Mouse (Mus musculus): ENCODE data around the gene Sirt3.

The Sirt3 gene

DNA sequence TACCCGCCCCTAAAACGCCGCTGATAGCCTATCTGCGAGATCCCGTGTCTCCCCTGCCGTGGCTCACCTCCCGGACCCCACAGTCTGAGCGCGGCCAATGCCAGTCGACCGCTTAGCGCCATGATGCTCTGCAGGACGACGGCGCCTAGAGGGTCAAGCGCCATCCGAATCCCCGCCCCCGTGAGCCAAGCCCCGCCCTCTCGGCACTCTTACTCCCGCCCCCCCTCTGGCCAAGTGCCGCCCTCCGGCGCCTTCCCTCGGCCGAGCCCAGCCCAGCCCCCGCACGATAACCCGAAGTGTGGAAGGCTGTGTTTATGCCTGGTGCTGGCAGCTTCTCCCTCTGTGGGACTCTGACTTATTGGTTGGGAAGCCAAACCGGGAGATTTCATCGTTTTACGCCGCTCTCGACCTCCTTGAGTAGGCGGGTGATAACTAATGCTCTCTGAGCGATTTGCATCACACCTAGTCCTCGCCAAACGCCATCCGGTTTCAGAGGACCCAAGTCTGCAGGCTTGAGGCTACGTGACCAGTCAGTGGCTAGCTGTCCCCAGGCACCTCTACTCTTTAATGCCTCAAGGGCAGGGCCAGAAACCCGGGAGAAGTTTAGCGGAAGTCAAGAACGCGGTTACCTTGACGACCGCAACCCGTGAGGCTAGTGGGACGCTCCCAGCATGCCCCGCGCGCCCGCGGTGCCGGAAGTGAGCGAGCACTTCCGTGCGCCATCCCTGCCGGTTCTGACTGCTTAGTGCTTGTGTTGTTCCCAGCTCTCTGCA is at the start of gene Sirt3, which contains the start of gene Psmd13:
Gene Sirt3, minus strand, starts transcription at position 614 of the 773 bp plus-strand sequence.
Gene Psmd13, plus strand, starts transcription at position 273 of the 773 bp plus-strand sequence.
- in situ Hi-C loops (cut with MboI; ENCODE audit: low pct_unique_long_range_greater_than_20kb in 1 of 2, low sequenced_read_pairs in 2 of 2, unreplicated experiment in 1 of 2) = no loop called here

DNA sequence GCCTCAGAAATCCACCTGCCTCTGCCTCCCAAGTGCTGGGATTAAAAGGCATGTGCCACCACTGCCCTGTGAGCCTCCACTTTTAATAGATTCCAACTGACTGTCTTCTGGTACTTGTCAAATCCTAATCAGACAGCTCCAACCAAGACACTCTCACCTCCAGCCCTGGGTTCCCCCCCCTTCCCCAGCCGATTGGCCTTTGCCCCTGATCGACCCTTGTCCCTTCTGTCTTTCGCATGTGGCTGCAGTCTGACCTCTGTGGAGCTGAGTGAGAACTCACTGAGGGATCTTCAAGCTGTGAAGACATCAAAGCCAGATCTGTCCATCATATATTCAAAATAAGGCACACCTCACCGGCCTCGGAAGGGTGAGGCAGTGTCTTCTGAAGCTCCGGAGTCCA is 45.1 kb upstream of the Sirt3 start:
- in situ Hi-C loops (cut with MboI; ENCODE audit: low pct_unique_long_range_greater_than_20kb in 1 of 2, low sequenced_read_pairs in 2 of 2, unreplicated experiment in 1 of 2) = no loop called here

DNA sequence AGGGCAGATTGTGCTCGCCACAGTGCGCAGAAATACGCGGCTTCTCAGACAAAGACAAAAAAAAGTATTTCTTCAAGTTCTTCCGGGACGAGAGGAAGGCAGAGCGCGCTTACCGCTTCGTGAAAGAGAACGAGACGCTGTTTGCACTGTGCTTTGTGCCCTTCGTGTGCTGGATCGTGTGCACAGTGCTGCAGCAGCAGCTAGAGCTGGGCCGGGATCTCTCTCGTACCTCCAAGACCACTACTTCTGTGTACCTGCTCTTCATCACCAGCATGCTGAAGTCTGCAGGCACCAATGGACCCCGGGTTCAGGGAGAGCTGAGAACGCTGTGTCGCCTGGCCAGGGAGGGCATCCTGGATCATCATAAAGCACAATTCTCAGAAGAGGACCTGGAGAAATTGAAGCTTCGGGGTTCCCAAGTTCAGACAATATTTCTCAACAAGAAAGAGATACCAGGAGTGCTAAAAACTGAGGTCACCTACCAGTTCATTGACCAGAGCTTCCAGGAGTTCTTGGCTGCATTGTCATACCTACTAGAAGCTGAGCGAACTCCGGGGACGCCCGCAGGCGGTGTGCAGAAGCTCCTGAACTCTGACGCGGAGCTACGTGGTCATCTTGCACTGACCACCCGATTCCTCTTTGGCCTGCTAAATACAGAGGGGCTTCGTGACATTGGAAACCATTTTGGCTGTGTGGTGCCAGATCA is 41.1 kb upstream of the Sirt3 start:
- in situ Hi-C loops (cut with MboI; ENCODE audit: low pct_unique_long_range_greater_than_20kb in 1 of 2, low sequenced_read_pairs in 2 of 2, unreplicated experiment in 1 of 2) = loop anchor here in 1 of 2 experiments (25.0 kb wide), 1 partner anchor 264 kb away; the partner anchor contains the start of genes Hras and Lrrc56

DNA sequence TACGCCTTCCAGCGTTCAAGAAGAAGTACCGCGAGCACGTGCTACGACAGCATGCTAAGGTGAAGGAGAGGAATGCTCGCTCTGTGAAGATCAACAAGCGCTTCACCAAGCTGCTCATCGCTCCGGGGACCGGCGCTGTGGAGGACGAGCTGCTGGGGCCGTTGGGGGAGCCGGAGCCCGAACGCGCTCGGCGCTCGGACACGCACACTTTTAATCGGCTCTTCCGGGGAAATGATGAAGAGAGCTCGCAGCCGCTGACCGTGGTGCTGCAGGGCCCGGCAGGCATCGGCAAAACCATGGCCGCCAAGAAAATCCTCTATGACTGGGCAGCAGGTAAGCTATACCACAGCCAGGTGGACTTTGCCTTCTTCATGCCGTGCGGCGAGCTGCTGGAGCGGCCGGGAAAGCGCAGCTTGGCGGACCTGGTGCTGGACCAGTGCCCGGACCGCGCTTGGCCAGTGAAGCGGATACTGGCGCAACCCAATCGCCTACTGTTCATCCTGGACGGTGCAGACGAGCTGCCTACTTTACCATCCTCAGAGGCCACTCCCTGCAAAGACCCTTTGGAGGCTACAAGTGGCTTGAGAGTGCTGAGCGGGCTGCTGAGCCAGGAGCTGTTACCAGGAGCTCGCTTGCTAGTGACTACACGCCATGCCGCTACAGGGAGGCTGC is 40.4 kb upstream of the Sirt3 start:
- in situ Hi-C loops (cut with MboI; ENCODE audit: low pct_unique_long_range_greater_than_20kb in 1 of 2, low sequenced_read_pairs in 2 of 2, unreplicated experiment in 1 of 2) = loop anchor here in 1 of 2 experiments (25.0 kb wide), 1 partner anchor 265 kb away; the partner anchor contains the start of genes Hras and Lrrc56

DNA sequence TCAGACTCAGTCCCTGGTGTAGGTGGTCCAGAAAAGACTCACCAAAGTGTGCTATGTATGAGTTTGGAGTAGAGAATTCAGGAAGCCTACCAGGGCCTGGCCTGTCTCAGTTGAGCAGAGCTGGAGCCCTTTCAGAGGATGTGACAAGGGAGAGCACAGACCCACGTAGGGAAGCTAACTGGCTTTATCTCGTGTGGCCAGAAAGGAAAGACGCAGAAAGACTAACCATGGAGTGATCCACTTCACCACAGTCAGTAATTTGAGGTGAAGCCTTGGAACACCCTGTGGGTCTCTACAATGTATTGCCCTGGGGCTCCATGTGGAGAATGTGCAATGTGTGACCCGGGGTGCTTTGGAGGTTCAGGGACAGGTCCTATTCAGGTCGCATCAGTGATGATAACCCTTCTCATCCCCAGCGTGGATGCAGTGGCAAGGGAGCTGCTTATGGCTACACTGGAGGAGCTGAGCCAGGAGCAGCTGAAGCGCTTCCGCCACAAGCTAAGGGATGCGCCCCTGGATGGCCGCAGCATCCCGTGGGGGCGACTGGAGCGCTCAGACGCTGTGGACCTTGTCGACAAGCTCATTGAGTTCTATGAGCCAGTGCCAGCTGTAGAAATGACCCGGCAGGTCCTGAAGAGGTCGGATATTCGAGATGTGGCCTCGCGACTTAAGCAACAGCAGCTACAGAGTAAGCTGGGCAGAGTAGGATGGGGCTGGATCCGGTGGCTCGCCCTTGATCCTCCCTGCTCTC is 39.3 kb upstream of the Sirt3 start:
- in situ Hi-C loops (cut with MboI; ENCODE audit: low pct_unique_long_range_greater_than_20kb in 1 of 2, low sequenced_read_pairs in 2 of 2, unreplicated experiment in 1 of 2) = loop anchor here in 1 of 2 experiments (25.0 kb wide), 1 partner anchor 266 kb away; the partner anchor contains the start of genes Hras and Lrrc56

DNA sequence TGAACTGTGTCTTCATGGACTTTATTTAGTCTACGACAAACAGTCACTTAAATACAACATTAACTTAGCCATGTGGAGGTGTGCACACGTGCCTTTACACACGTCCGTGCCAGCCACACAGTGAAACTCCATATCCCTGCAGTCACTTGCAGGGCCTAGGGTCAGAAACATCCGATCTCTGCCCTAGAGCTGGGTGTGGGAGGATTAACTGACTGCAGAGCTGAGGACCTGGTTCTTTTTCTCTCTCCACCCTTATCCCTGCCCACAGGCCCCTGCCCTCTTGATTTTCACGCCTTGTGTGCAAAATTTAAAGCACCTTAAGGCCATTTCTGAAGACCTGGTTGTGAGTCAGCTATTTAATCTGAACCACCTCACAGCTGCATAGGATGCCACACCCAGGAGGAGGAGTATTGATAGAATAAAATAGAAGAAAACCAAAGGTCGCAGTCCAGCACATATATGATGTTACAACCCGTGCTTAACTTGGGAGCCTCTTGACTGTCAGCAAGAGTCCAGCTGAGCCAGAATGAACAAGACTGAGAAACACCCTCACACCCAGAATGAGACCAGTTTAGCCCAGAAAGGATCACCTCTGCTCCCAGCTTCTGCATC is 38.4 kb upstream of the Sirt3 start, which contains the start of gene Nlrp6:
Gene Nlrp6, plus strand, starts transcription at position 485 of the 612 bp plus-strand sequence.
- in situ Hi-C loops (cut with MboI; ENCODE audit: low pct_unique_long_range_greater_than_20kb in 1 of 2, low sequenced_read_pairs in 2 of 2, unreplicated experiment in 1 of 2) = loop anchor here in 1 of 2 experiments (25.0 kb wide), 1 partner anchor 267 kb away; the partner anchor contains the start of genes Hras and Lrrc56

DNA sequence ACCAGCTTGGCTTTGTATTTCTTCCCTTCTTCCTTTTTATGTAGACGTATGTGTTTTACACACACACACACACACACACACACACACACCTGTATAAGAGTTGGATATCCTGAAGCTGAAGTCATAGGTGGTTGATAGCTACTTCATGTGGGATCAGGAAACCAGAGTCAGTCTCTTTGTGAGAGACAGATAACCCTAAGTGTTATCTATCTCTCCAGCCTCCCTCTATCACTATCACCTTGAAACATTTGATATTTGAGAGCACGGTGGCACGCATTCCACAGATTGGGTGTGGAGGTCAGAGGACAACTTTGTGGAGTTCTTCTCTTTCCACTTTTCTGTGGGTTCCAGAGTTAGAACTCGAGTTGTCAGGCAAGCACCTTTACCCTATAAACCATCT is 37.8 kb upstream of the Sirt3 start:
- in situ Hi-C loops (cut with MboI; ENCODE audit: low pct_unique_long_range_greater_than_20kb in 1 of 2, low sequenced_read_pairs in 2 of 2, unreplicated experiment in 1 of 2) = loop anchor here in 1 of 2 experiments (5.0 to 25.0 kb wide), 2 partner anchors 142 to 267 kb away; partner anchors contain the start of genes B4galnt4, Hras and Lrrc56

DNA sequence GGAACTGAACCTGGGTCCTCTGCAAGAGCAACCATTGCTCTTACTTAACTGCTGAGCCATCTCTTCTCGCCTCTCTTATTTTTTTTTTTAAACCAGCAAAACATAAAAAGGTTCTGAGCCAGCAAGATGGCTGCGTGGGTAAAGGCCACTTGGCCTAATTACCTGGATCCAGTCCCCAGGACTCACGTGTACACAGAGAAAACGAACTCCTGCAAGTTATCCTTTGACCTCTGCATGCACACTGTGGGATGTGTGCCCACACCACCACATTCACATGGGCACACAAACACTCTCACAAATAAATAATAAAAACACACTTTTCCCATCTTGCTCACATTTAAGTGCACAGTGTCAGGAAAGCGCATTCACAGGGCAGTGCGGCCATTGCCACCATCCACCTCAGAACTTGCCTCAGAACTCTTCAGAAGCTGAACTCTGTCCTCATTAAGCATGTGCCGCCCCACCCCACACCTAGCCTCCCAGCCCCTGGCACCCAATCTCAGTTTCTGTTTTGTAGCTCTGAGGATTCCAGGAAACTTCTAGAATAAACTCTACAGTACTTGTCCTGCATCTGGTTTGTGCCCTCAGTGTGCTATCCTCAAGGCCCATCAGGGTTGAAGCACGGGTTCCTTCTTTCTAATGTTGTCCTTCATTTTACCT is 32.1 kb upstream of the Sirt3 start:
- in situ Hi-C loops (cut with MboI; ENCODE audit: low pct_unique_long_range_greater_than_20kb in 1 of 2, low sequenced_read_pairs in 2 of 2, unreplicated experiment in 1 of 2) = loop anchor here in 1 of 2 experiments (25.0 kb wide), 1 partner anchor 273 kb away; the partner anchor contains the start of genes Hras and Lrrc56

DNA sequence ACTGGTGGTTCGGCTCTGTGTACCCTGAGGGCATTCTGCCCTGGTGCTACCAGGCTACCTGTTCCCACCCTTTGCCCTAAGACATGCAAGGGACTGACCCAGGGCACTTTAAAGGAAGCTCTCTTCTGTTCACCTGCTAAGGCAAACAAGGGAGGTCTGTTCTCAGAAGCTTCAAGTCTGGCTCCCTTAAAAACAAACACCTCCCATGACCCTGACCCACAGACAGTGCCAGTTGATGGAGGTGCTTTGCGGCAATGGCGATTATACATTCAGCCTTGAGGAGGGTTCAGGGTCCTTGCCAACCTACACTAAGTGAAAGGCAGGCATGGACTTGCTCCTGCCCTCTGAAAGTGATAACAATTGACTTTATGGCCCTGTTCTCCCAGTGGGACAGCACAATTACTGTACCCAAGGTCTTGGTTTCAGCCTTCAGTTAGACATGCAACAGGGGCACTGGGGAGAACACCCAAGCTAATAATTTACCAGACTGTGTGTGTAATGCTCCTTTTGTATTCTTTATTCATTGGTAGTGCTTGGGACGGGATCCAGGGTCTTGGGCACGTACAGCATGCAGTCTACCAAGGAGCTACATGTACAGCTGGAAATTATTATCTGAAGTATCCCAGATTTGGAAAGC is 30.9 kb upstream of the Sirt3 start:
- in situ Hi-C loops (cut with MboI; ENCODE audit: low pct_unique_long_range_greater_than_20kb in 1 of 2, low sequenced_read_pairs in 2 of 2, unreplicated experiment in 1 of 2) = loop anchor here in 1 of 2 experiments (25.0 kb wide), 1 partner anchor 274 kb away; the partner anchor contains the start of genes Hras and Lrrc56

DNA sequence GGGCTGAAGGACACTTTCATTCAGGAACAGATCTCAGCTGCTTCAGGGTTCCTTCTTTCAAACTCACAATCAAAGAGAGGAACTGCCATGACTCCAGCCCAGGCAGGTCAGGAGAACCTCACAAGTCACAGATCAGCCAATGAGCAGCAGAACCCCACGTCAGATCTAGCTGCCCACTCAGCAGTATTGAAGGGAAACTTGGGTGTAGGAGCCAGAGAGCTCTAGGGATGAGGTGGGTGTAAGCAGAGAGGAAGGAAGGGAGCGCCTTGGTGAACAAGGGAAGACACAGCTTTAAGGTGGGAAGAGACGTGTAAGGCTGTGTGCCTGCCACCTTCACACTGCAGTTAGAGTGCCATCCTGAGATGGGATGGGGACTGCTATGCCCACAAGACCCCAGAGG is 30.2 kb upstream of the Sirt3 start:
- in situ Hi-C loops (cut with MboI; ENCODE audit: low pct_unique_long_range_greater_than_20kb in 1 of 2, low sequenced_read_pairs in 2 of 2, unreplicated experiment in 1 of 2) = loop anchor here in 1 of 2 experiments (25.0 kb wide), 1 partner anchor 275 kb away; the partner anchor contains the start of genes Hras and Lrrc56

DNA sequence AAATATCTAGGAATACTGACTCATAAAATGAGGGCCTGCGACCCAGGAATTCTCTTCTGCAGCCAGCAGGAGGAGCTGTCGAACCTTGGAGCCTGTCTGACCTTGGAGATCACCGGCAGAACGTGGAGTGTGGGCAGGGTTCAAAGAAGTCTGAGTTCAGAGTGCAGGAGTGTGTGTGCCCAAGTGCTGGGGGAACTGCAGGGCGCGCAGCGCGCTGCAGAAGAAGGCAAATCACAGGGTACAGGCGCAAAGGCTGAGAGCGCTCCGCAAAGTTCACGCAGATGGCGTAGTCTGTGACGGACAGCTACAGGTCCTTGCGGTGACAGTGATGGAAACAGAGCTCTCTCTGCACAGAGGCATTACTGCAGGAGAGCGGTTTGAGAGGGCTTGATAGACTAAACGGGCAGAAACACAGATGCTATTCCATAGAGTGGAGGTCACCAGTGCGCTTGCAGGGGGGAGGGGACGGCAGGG is 26.6 kb upstream of the Sirt3 start:
- in situ Hi-C loops (cut with MboI; ENCODE audit: low pct_unique_long_range_greater_than_20kb in 1 of 2, low sequenced_read_pairs in 2 of 2, unreplicated experiment in 1 of 2) = loop anchor here in 1 of 2 experiments (25.0 kb wide), 1 partner anchor 279 kb away; the partner anchor contains the start of genes Hras and Lrrc56

DNA sequence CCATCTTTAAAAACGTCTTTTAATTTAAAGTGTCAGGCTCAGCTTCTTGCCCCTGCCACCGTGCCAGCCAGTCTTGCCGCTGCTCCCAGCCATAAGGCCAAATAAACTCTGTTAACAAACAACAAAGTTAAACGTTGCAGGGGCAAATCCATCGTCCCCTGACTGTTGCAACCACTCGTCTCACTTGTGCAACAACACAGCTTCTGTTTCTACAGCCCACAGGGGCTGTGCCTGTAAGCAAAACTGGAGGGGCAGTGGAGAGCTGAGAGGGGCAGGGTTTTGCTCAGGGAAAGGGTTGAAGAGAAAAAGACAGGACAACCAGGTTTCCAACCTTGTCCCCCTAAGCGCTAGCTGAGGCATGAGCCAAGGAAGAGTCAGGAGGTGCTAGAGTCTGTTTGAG is 26.1 kb upstream of the Sirt3 start:
- in situ Hi-C loops (cut with MboI; ENCODE audit: low pct_unique_long_range_greater_than_20kb in 1 of 2, low sequenced_read_pairs in 2 of 2, unreplicated experiment in 1 of 2) = loop anchor here in 1 of 2 experiments (25.0 kb wide), 1 partner anchor 279 kb away; the partner anchor contains the start of genes Hras and Lrrc56

DNA sequence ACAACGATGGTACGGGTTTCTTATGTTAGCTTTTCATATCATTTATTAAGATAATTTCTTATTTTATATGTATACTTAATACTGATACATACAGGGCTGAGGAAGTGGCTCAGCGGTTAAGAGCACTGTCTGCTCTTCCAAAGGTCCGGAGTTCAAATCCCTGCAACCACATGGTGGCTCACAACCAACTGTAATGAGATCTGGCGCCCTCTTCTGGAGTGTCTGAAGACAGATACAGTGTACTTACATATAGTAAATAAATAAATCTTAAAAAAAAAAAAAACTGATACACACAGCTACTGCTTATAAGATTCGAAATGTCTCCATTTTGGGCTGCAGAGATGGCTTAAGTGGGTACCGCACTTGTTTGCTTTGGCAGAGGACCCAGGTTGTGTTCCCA is 25.6 kb upstream of the Sirt3 start:
- in situ Hi-C loops (cut with MboI; ENCODE audit: low pct_unique_long_range_greater_than_20kb in 1 of 2, low sequenced_read_pairs in 2 of 2, unreplicated experiment in 1 of 2) = loop anchor here in 1 of 2 experiments (25.0 kb wide), 1 partner anchor 280 kb away; the partner anchor contains the start of genes Hras and Lrrc56

DNA sequence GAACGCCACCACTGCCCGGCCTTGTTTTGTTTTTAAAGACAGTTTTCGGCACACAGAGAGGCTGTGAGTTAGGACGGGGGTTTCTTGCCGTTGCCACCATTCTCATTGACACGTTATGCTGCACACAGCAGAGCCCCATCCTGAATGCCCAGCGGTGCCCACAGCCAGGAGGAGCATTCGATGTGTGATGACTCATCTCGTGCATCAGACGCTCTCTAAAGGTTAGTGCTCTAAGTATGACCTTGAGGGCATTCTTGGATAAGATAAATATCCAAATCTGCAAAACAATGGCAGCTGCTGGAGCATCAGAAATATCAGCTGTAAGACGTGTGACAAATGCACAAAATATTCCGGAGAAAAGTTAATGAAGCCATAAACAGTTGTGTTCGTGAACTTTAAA is 25.0 kb upstream of the Sirt3 start:
- in situ Hi-C loops (cut with MboI; ENCODE audit: low pct_unique_long_range_greater_than_20kb in 1 of 2, low sequenced_read_pairs in 2 of 2, unreplicated experiment in 1 of 2) = loop anchor here in 1 of 2 experiments (25.0 kb wide), 1 partner anchor 280 kb away; the partner anchor contains the start of genes Hras and Lrrc56

DNA sequence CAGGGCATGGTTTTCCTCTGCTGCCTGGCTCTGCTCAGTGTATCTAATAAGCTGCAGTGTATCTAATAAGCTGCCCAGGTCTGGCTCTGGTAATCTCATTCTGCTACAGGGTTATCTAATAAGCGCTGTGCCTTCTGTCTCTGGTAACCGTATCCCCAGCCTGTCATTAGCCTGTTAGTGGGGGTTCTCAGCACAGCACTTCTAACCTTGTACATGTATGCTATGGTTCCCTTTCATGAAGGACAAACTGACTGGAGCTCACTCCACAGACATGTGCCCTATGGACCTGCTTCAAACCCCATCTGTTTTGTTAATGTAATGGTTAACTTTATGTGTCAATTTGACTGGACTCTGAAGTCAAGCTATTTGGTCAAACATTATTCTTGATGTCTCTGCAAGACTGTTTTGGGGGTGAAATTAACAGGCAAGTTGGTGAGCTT is 23.6 kb upstream of the Sirt3 start:
- in situ Hi-C loops (cut with MboI; ENCODE audit: low pct_unique_long_range_greater_than_20kb in 1 of 2, low sequenced_read_pairs in 2 of 2, unreplicated experiment in 1 of 2) = loop anchor here in 1 of 2 experiments (25.0 kb wide), 1 partner anchor 282 kb away; the partner anchor contains the start of genes Hras and Lrrc56

DNA sequence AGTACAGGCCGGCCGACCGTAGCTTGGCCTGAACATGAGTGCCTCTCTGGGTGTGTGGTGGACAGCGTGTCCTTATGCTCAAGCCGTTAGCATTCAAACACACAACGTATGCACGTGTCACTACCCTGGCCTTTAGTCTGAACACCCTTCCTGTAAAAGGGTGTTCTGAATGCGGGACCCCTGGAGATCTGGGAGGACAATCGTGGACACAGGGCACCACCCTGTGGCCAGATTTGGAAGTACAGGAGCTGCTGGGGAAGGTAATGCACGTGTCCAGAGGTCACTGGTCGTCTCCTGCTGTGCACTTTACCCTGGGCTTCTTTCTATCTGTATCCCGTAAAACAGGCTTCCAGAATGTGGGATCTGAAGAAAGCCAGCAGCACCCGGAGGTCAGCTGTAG is 21.1 kb upstream of the Sirt3 start:
- in situ Hi-C loops (cut with MboI; ENCODE audit: low pct_unique_long_range_greater_than_20kb in 1 of 2, low sequenced_read_pairs in 2 of 2, unreplicated experiment in 1 of 2) = loop anchor here in 1 of 2 experiments (5.0 to 25.0 kb wide), 2 partner anchors 61 to 284 kb away; partner anchors contain the start of genes Hras and Lrrc56

Data from mouse embryonic stem cell (cell line).